Mouse (Mus musculus): ENCODE results near the gene Krt87. TPM values are rescaled to one million over a fixed set of nuclear protein-coding genes. Genes with fewer than 3 reads are reported as not detected.

Gene Krt87
- polyA plus RNA-seq, 1 experiment, result not detected

DNA sequence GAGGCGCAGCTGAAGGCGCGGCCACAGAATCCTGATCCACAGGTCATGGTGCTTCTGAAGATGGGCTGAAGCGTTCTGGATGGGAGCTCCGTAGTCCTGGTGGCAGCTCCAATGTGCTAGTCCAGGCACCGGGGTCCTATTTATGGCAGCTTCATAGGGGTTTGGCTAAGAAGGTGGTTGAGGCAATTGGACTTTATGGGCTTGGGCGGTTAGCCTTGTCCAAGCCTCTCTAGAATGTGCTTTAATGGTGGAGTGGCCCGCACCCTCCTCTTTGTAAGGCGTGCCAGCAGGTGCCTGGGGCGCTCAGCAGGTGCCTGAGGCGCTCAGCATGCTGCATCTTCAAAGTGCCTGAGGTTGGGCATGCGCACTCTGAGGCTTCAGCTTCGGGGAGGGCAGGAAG lies 25.0 kb upstream of the Krt87 start, which contains the start of gene Krt81:
Krt81 (minus strand) TSS at position 101 of the 400 bp plus-strand sequence.
- Histone ChIP-seq H3K4me1 (ENCODE audit: control insufficient read depth, insufficient read depth, low read length) (no peaks in the 10 kb centered on the region), H3K27ac (ENCODE audit: insufficient read depth, low read length) (no peak within 1 kb of the TSS), H3K4me3 (ENCODE audit: insufficient read depth, low read length) (no peak within 1 kb of the TSS)
- TF ChIP-seq CTCF (IDR thresholded peaks at IDR 0.05; ENCODE audit: extremely low read depth, insufficient read depth, low read length) (no peak), POLR2A (IDR thresholded peaks at IDR 0.05; ENCODE audit: extremely low read depth, insufficient read depth, low read length) (no peak)

- TF ChIP-seq POLR2A (IDR thresholded peaks at IDR 0.05; ENCODE audit: extremely low read depth, insufficient read depth, low read length) (no peak), CTCF (IDR thresholded peaks at IDR 0.05; ENCODE audit: extremely low read depth, insufficient read depth, low read length) (no peak)
- Histone ChIP-seq H3K4me3 (ENCODE audit: insufficient read depth, low read length) (no peak overlapping the region), H3K4me1 (ENCODE audit: control insufficient read depth, insufficient read depth, low read length) (no peaks in the 10 kb centered on the region)
These were observed 20.7 kb upstream of the Krt87 start for GRCm38 (mm10) chr15:101459283-101459682.

GRCm38 (mm10) chr15:101458361-101458930 lies 19.8 kb upstream of the Krt87 start:
- Histone ChIP-seq H3K4me3 (ENCODE audit: insufficient read depth, low read length) (no peak overlapping the region), H3K4me1 (ENCODE audit: control insufficient read depth, insufficient read depth, low read length) (no peaks in the 10 kb centered on the region), H3K27ac (ENCODE audit: insufficient read depth, low read length) (no peak overlapping the region)
- TF ChIP-seq POLR2A (IDR thresholded peaks at IDR 0.05; ENCODE audit: extremely low read depth, insufficient read depth, low read length) (no peak), CTCF (IDR thresholded peaks at IDR 0.05; ENCODE audit: extremely low read depth, insufficient read depth, low read length) (no peak)

More at GRCm38 (mm10) chr15:101459283-101459682, 20.7 kb upstream of the Krt87 start:
- no peak overlapping the region for H3K27ac ChIP-seq (ENCODE audit: insufficient read depth, low read length)

DNA sequence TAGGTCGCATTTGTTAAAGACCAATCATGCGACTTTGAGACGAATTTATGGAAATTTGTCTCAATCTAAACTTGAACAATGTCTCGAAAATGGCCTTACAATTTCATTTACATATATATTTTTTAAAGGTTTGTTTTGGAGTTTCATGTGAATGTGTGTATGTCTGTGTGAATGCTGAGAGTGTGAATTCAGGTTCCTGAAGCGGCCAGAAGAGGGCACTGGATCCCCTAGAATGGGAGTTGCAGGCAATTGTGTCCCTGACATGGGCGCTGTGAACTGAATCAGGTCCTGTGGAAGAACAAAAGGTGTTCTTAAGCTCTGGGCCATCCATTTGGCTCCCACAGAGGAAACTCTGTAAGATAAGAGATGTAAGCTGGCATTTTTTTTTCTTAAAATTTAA lies 17.3 kb upstream of the Krt87 start:
- H3K4me3 ChIP-seq (ENCODE audit: insufficient read depth, low read length), result no peak overlapping the region
- TF ChIP-seq CTCF (IDR thresholded peaks at IDR 0.05; ENCODE audit: extremely low read depth, insufficient read depth, low read length) (no peak), POLR2A (IDR thresholded peaks at IDR 0.05; ENCODE audit: extremely low read depth, insufficient read depth, low read length) (no peak)
- H3K27ac ChIP-seq (ENCODE audit: insufficient read depth, low read length), result no peak overlapping the region
- H3K4me1 ChIP-seq (ENCODE audit: control insufficient read depth, insufficient read depth, low read length), result no peaks in the 10 kb centered on the region

- H3K27ac ChIP-seq (ENCODE audit: insufficient read depth, low read length), result no peak overlapping the region
- no peaks in the 10 kb centered on the region for H3K4me1 ChIP-seq (ENCODE audit: control insufficient read depth, insufficient read depth, low read length)
- no peak for TF ChIP-seq POLR2A (IDR thresholded peaks at IDR 0.05; ENCODE audit: extremely low read depth, insufficient read depth, low read length)
- no peak for TF ChIP-seq CTCF (IDR thresholded peaks at IDR 0.05; ENCODE audit: extremely low read depth, insufficient read depth, low read length)
- no peak overlapping the region for H3K4me3 ChIP-seq (ENCODE audit: insufficient read depth, low read length)
These were observed 16.7 kb upstream of the Krt87 start for GRCm38 (mm10) chr15:101455292-101455691.

DNA sequence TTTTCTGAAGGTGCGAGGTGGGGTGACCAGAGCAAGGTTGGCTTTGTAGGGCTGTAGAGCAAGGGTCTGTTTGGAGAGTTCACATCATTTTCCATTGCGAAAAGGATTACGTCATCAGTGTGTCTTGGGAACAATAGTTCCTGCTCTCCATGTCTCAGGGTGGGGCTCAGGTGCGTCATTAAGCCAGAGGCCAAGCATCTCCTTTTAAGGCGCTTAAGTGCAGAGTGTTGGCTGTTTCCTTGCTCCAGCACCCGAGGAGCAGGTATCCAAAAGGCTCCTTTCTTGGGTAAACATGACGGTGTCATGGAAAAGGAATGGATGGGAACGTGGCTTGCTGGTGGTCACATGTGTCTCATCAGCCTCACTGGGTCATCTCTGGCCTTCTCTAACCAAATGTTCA lies 16.2 kb upstream of the Krt87 start:
- TF ChIP-seq POLR2A (IDR thresholded peaks at IDR 0.05; ENCODE audit: extremely low read depth, insufficient read depth, low read length) (no peak), CTCF (IDR thresholded peaks at IDR 0.05; ENCODE audit: extremely low read depth, insufficient read depth, low read length) (no peak)
- Histone ChIP-seq H3K27ac (ENCODE audit: insufficient read depth, low read length) (no peak overlapping the region), H3K4me1 (ENCODE audit: control insufficient read depth, insufficient read depth, low read length) (no peaks in the 10 kb centered on the region), H3K4me3 (ENCODE audit: insufficient read depth, low read length) (no peak overlapping the region)

DNA sequence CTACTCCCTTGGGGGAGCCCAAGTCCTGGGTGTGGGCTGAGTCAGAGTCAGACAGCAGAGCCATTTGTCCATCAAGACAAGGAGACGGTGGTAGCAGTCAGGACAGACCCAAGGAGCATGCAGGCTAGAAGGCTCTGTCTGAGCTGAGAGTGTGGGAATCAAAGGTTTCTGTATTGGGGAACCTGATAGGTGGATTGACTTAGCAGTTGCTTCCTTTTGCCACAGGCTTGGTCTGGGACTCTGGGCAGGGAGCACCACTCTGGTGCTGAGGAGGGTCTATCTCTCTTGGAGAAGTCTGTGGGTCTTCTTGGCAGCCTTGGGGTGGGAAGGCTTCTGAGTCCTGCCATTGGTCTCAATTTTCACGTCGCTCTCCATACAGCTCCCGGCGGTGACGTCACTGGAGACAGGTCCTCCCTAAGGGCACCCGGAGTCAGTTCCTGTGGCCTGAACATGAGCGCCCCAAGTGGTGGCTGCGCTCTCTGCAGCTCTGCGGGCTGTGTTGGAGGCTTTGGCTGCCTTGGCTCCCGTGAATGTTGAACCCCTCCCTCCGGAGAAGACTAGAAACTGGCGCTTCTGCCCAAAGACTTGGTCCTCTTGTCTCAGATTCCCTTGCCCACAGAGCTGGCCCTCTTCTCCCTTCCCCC lies 14.6 kb upstream of the Krt87 start:
- no peaks in the 10 kb centered on the region for H3K4me1 ChIP-seq (ENCODE audit: control insufficient read depth, insufficient read depth, low read length)
- no peak overlapping the region for H3K27ac ChIP-seq (ENCODE audit: insufficient read depth, low read length)
- TF ChIP-seq POLR2A (IDR thresholded peaks at IDR 0.05; ENCODE audit: extremely low read depth, insufficient read depth, low read length) (no peak), CTCF (IDR thresholded peaks at IDR 0.05; ENCODE audit: extremely low read depth, insufficient read depth, low read length) (peak; percentile 54)
- no peak overlapping the region for H3K4me3 ChIP-seq (ENCODE audit: insufficient read depth, low read length)

GRCm38 (mm10) chr15:101447444-101447843 lies 8.8 kb upstream of the Krt87 start, which contains the start of gene Krt88:
Gene Krt88 (plus strand): TSS chr15:101447744.
- no peaks in the 10 kb centered on the region for H3K4me1 ChIP-seq (ENCODE audit: control insufficient read depth, insufficient read depth, low read length)
- TF ChIP-seq POLR2A (IDR thresholded peaks at IDR 0.05; ENCODE audit: extremely low read depth, insufficient read depth, low read length) (no peak), CTCF (IDR thresholded peaks at IDR 0.05; ENCODE audit: extremely low read depth, insufficient read depth, low read length) (no peak)
- no peak within 1 kb of the TSS for H3K27ac ChIP-seq (ENCODE audit: insufficient read depth, low read length)
- no peak within 1 kb of the TSS for H3K4me3 ChIP-seq (ENCODE audit: insufficient read depth, low read length)

DNA sequence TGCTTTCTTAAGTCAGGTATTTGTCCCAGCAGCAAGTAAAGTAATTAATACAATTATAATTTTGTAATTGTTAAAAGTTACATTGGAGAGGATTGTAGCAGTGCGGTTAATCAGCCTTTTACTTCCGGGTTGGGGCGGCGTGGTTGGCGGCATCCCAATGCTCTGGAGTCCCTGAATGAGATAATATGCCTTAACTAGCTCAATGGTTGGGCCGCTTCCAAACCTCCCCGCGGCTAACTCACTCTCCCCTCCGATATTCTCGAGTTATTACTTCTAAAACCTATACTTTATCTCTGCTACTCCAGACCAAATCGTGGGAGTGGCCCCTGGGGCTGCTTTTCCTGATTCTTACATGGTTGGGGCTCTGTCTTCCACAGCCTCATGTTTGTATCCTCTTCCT lies 8.0 kb upstream of the Krt87 start:
- Histone ChIP-seq H3K4me3 (ENCODE audit: insufficient read depth, low read length) (no peak overlapping the region), H3K27ac (ENCODE audit: insufficient read depth, low read length) (no peak overlapping the region), H3K4me1 (ENCODE audit: control insufficient read depth, insufficient read depth, low read length) (no peaks in the 10 kb centered on the region)
- no peak for TF ChIP-seq CTCF (IDR thresholded peaks at IDR 0.05; ENCODE audit: extremely low read depth, insufficient read depth, low read length)
- no peak for TF ChIP-seq POLR2A (IDR thresholded peaks at IDR 0.05; ENCODE audit: extremely low read depth, insufficient read depth, low read length)

DNA sequence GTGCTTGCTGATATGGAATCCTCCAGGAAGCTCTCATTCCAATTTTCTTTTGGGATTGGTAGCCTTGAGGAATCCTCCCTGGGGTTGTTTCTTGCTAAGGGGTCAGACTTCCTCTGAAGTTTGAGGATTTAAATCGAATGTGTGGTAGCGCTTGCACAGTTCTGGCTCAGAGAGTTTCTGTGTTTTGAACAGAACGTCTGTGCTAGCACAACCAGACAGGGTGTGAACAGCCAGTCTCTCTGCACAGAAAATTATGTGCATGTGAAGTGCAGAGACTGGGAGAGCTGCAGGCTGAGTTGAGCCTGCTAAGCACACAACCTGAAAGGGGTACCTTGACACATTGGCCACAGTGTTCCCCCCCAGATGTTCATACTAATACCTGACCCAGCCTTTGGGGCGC lies 2.2 kb upstream of the Krt87 start:
- no peak overlapping the region for H3K27ac ChIP-seq (ENCODE audit: insufficient read depth, low read length)
- H3K4me3 ChIP-seq (ENCODE audit: insufficient read depth, low read length), result no peak overlapping the region
- TF ChIP-seq POLR2A (IDR thresholded peaks at IDR 0.05; ENCODE audit: extremely low read depth, insufficient read depth, low read length) (no peak), CTCF (IDR thresholded peaks at IDR 0.05; ENCODE audit: extremely low read depth, insufficient read depth, low read length) (no peak)
- no peaks in the 10 kb centered on the region; the same call in 1 of the 2 replicates for H3K4me1 ChIP-seq (ENCODE audit: control insufficient read depth, insufficient read depth, low read length)
